Mouse (Mus musculus): ENCODE measurements around the gene Tbx6. TPM values are rescaled to one million over a fixed set of nuclear protein-coding genes. Genes with fewer than 3 reads are reported as not detected.

Tbx6 gene
- under 1 TPM; 0.34 to 0.70 TPM for total RNA-seq (2021)

GRCm38 (mm10) chr7:126780971-126781635, at the start of gene Tbx6:
Gene Tbx6 (plus strand): TSS chr7:126781483.
- intact Hi-C loops (cut with DNase I): no loop called here
- no peak for DNase-seq (ENCODE audit: low spot score)

GRCm38 (mm10) chr7:126736122-126736521, 45.2 kb upstream of the Tbx6 start:
- intact Hi-C loops (cut with DNase I): no loop called here

DNA sequence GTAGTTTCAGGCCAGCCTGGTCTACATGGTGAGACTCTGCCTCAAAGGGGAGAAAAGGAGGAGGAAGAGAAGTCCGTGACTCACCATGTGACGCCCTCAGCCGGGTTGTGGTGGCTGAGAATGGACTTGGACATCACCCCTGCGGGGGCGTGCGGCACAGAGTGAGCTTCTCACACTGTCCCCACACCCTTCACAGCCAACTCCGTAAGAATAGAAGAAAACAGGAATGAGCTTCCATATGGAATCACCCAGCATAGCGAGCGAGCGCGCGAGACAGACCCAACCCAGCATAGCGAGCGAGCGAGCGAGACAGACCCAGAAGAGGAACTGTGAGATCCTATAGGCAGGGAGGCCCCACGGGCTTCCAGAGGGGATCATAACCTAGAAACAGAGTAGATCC, 41.7 kb upstream of the Tbx6 start:
- no peak for DNase-seq (ENCODE audit: low spot score)
- intact Hi-C loops (cut with DNase I): no loop called here

More at GRCm38 (mm10) chr7:126736122-126736521, 45.2 kb upstream of the Tbx6 start:
- no peak for DNase-seq (ENCODE audit: low spot score)

GRCm38 (mm10) chr7:126740132-126740735, 41.0 kb upstream of the Tbx6 start:
- no peak for DNase-seq (ENCODE audit: low spot score)
- intact Hi-C loops (cut with DNase I): no loop called here

- intact Hi-C loops (cut with DNase I): no loop called here
- DNase-seq (ENCODE audit: low spot score): no peak
These were observed 40.3 kb upstream of the Tbx6 start for GRCm38 (mm10) chr7:126740977-126741376.

DNA sequence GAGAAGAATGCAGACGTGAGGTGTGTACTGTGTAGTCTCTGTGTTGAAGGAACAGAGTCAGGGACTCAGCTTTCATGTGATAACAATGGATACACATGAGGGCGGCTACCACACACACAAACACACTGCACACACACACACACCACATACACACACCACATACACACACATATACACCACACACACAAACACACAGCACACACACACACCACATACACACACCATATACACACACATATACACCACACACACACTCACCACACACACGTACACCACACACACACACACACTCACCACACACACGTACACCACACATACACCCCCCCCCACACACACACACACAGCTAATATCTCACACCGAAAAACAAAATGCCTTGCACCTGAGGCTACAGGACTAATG, 39.8 kb upstream of the Tbx6 start:
- intact Hi-C loops (cut with DNase I): no loop called here
- DNase-seq (ENCODE audit: low spot score): no peak

DNA sequence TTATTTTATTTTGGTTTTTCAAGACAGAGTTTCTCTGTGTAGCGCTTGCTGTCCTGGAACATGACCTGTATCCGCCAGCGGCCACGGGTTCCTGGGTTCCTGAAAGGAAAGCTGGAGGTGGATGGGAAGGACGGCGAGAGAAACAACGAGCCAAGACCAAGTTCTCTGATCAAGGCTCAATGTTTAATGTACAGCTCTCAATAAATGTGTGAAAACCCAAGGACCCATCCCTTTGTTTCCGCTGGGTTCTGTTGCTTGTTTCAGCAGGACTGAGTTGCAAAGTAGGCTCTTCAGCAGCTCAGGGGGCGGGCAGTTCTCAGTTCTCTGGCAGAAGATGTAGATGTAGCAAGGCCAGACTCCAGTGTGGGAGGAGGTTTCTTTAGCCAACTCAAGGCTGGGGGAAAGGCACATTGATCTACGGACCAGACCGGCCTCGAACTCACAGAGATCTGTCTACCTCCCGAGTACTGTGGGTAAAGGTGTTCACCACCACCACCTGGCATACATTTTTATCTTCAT, 39.3 kb upstream of the Tbx6 start:
- DNase-seq (ENCODE audit: low spot score): no peak
- intact Hi-C loops (cut with DNase I): no loop called here

GRCm38 (mm10) chr7:126746066-126746465, 35.2 kb upstream of the Tbx6 start:
- no peak for DNase-seq (ENCODE audit: low spot score)
- intact Hi-C loops (cut with DNase I): loop anchor here (5.0 kb wide), 1 partner anchor 44 kb away; no protein-coding TSS in a partner anchor

DNA sequence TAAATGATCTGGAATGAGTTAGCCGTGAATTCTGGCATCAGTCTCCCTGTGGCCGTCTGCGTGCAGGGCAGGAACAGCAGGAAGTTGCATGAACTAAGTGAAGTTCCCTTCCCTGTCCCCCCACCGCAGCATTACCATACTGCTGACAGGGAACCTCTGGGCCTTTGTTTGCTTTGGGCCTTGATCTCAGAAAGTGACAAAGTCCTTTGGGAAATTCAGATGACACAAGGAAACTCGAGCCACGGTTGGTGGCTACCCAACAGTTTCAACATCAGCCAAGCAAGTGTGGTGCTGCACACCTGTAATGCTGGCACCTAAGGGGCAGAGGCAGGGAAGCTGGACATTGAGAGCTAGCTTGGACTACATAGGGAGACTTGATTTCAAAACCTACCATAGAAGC, 34.5 kb upstream of the Tbx6 start:
- no peak for DNase-seq (ENCODE audit: low spot score)
- intact Hi-C loops (cut with DNase I): loop anchor here (5.0 kb wide), 1 partner anchor 44 kb away; no protein-coding TSS in a partner anchor

GRCm38 (mm10) chr7:126748824-126749223, 32.5 kb upstream of the Tbx6 start:
- intact Hi-C loops (cut with DNase I): loop anchor here (5.0 kb wide), 1 partner anchor 47 kb away; no protein-coding TSS in a partner anchor
- no peak for DNase-seq (ENCODE audit: low spot score)

DNA sequence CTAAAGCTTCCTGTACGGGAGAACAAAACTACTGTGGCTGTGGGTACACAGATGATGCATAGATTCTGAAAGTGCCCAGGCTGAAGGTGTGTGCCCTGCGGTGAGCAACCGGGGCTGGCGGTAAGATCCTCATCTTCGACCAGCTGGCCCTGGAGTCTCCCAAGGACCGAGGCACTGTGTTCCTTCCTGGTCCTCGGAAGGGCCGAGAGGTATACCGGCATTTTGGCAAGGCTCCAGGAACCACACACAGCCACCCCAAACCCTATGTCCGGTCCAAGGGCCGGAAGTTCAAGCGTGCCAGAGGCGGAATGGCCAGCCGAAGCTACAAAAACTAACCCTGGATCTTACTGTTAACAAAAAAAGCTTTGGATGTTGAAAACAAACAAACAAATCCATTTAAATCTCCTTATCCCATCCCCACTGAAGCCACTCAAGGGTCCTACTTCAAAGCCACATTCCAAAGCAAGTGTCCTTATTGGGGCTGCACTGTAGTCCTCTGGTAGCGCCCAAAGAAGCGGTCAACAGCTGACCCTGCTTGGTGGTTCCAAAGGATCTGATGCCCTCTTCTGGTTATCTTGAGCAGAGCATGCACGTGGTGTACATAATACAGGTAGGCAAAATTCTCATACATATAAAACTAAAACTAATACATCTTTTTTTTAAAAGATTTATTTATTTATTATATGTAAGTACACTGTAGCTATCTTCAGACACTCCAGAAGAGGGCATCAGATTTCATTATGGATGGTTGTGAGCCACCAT, 31.5 kb upstream of the Tbx6 start:
- DNase-seq (ENCODE audit: low spot score): no peak
- intact Hi-C loops (cut with DNase I): loop anchor here (5.0 to 10.0 kb wide), 2 partner anchors 47 to 355 kb away; no protein-coding TSS in a partner anchor

DNA sequence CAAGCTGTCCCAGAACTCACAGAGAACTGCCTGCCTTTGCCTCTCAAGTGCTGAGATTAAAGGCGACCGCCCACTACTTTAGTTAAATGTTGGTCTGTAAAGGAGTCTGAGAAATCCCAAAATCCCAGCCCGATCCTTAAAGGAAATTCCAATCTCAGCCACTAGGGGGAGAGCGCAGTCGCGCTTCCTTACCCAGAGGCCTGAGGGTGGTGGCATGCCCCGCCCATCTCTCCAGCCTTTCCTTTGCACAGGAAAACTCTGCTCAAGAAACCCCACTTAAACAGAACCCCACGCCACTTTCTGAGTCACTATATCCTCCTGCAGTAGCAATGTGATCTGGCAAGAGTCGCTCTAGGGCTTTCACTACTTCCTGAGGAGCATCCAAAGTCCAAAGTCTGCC, 26.4 kb upstream of the Tbx6 start:
- DNase-seq (ENCODE audit: low spot score): peak; percentile 51
- intact Hi-C loops (cut with DNase I): loop anchor here (10.0 kb wide), 1 partner anchor 350 kb away; no protein-coding TSS in a partner anchor

GRCm38 (mm10) chr7:126758539-126758938, 22.7 kb upstream of the Tbx6 start:
- DNase-seq (ENCODE audit: low spot score): no peak
- intact Hi-C loops (cut with DNase I): loop anchor here (10.0 kb wide), 1 partner anchor 346 kb away; no protein-coding TSS in a partner anchor

GRCm38 (mm10) chr7:126759050-126759671, 22.1 kb upstream of the Tbx6 start, which contains the start of gene Mapk3:
Gene Mapk3 (plus strand): TSS chr7:126759601.
- intact Hi-C loops (cut with DNase I): loop anchor here (10.0 kb wide), 1 partner anchor 346 kb away; no protein-coding TSS in a partner anchor
- DNase-seq (ENCODE audit: low spot score): peak; percentile 85

DNA sequence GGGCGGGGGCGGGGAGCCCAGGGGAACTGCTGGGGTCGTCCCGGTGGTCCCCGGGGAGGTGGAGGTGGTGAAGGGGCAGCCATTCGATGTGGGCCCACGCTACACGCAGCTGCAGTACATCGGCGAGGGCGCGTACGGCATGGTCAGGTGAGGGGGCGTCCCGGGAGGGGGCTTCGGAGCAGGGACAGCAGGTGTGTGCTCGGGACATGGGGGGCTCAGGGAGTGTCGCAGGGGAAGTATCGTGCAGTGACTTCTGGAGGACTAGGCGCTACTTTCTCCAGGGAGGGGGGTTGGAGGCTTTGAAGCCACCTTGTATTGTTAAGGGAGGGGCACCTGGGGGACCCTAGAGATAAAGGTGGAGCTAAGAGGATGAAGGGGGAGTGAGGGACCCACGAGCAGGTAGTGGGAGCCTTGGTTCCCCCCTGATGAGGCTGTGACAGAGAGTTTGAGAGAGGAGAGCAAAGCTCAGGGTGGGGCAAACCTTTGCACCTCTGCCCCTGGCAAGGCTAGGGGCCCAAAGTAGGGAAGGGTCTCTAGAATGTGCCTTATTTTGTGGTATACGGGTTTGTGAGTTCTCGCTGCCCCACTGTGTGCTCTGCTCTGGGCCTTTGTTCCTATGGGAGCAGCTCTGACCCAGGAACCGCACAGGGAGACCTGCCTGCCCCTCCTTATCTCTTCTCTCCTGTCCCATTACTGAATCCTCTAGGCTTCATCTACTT, 21.5 kb upstream of the Tbx6 start:
- DNase-seq (ENCODE audit: low spot score): peak; percentile 39

GRCm38 (mm10) chr7:126760391-126760802, 20.9 kb upstream of the Tbx6 start:
- intact Hi-C loops (cut with DNase I): no loop called here

More for the DNA sequence above, 21.5 kb upstream of the Tbx6 start:
- intact Hi-C loops (cut with DNase I): loop anchor here (10.0 kb wide), 1 partner anchor 345 kb away; no protein-coding TSS in a partner anchor

DNA sequence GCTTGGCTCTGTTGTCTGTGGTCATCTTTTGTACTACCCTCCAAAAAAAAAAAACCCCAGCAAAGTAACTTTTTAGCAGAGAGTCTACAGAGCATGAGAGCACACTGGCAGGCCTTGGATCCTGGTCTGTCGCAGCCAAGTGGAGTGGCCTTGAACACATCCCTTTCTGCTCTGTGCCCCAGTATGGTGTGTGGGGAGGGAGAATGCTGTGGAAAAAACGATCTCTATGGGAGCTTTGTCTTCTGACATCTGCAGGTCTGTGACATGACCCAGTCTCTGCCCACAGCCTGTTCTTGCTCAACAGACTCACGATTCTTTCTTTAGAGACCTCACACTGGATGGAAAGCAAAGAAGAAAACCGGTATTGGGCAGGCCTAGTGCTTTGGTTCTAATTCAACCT, 20.3 kb upstream of the Tbx6 start:
- DNase-seq (ENCODE audit: low spot score): no peak
- intact Hi-C loops (cut with DNase I): no loop called here

More at GRCm38 (mm10) chr7:126760391-126760802, 20.9 kb upstream of the Tbx6 start:
- peak; percentile 82 for DNase-seq (ENCODE audit: low spot score)

- DNase-seq (ENCODE audit: low spot score): no peak
- intact Hi-C loops (cut with DNase I): loop anchor here (2.0 kb wide), 1 partner anchor 15 kb away; the partner anchor contains the start of gene Ypel3
These were observed 19.7 kb upstream of the Tbx6 start for GRCm38 (mm10) chr7:126761529-126762067.
